Mouse (Mus musculus) urinary bladder, adult 2 months (tissue): ENCODE data around the gene Cnpy4. TPM values are rescaled to one million over a fixed set of nuclear protein-coding genes. Genes with fewer than 3 reads are reported as not detected.

Source experiments
- DNase-seq: peaks from one replicate; pipeline ENCODE4 v3.0.0; 2022; ENCODE audit warnings: low spot score
- polyA plus RNA-seq: library from polyadenylated mRNA; depleted of rRNA; stranded (reverse); fragments of >200 nt; gene quantifications from 2 replicates; pipeline ENCODE4 v1.2.3, GENCODE M21; 2012; rRNA removed

The Cnpy4 gene
- polyA plus RNA-seq, result 22.1 and 24.2 TPM in 2 replicates

- peak; percentile 72 for DNase-seq
Measured at GRCm38 (mm10) chr5:138186950-138187638, at the start of gene Cnpy4, which contains the start of gene Taf6. Gene Cnpy4, plus strand, starts transcription at chr5:138187485. Gene Taf6, minus strand, starts transcription at chr5:138187451.

- no peak for DNase-seq
Measured at GRCm38 (mm10) chr5:138137935-138138549, 49.2 kb upstream of the Cnpy4 start.

- no peak for DNase-seq
Measured at GRCm38 (mm10) chr5:138138585-138138984, 48.7 kb upstream of the Cnpy4 start.

GRCm38 (mm10) chr5:138154390-138154789, 32.9 kb upstream of the Cnpy4 start:
- DNase-seq, result no peak

- DNase-seq, result peak; percentile 67
Measured at GRCm38 (mm10) chr5:138155443-138155976, 31.8 kb upstream of the Cnpy4 start, which contains the start of gene Zfp113. Gene Zfp113, minus strand, starts transcription at chr5:138155744.

- DNase-seq, result no peak
Measured at GRCm38 (mm10) chr5:138160224-138160762, 27.0 kb upstream of the Cnpy4 start.

GRCm38 (mm10) chr5:138160842-138161665, 26.2 kb upstream of the Cnpy4 start, which contains the start of gene Cops6:
Gene Cops6, plus strand, starts transcription at chr5:138161071.
- DNase-seq, result peak; percentile 94

- DNase-seq, result no peak
Measured at GRCm38 (mm10) chr5:138163046-138163445, 24.2 kb upstream of the Cnpy4 start.

GRCm38 (mm10) chr5:138163610-138164009, 23.7 kb upstream of the Cnpy4 start:
- DNase-seq, result no peak

GRCm38 (mm10) chr5:138165594-138165993, 21.7 kb upstream of the Cnpy4 start:
- DNase-seq, result no peak

GRCm38 (mm10) chr5:138170936-138171561, 16.2 kb upstream of the Cnpy4 start:
- peak; percentile 91 for DNase-seq

- DNase-seq, result peak; percentile 83
Measured at GRCm38 (mm10) chr5:138171695-138172491, 15.4 kb upstream of the Cnpy4 start, which contains the start of the genes Ap4m1 and Mcm7. Gene Ap4m1, plus strand, starts transcription at chr5:138172002. Gene Mcm7, minus strand, starts transcription at chr5:138172422.

- DNase-seq, result no peak
Measured at GRCm38 (mm10) chr5:138173217-138173616, 14.1 kb upstream of the Cnpy4 start.

GRCm38 (mm10) chr5:138187661-138188306, 499 bp downstream of the Cnpy4 start:
- no peak for DNase-seq

- DNase-seq, result peak; percentile 75
Measured at GRCm38 (mm10) chr5:138193771-138194727, 6.8 kb downstream of the Cnpy4 start, which contains the start of gene Mblac1. Gene Mblac1, plus strand, starts transcription at chr5:138194314.

GRCm38 (mm10) chr5:138194755-138195345, 7.6 kb downstream of the Cnpy4 start:
- no peak for DNase-seq

GRCm38 (mm10) chr5:138195463-138195862, 8.2 kb downstream of the Cnpy4 start:
- no peak for DNase-seq

GRCm38 (mm10) chr5:138199576-138199975, 12.3 kb downstream of the Cnpy4 start:
- DNase-seq, result no peak
